Mouse (Mus musculus) embryonic facial prominence, embryonic 11.5 days (tissue): ENCODE data around the gene Mt4. TPM values are rescaled to one million over a fixed set of nuclear protein-coding genes. Genes with fewer than 3 reads are reported as not detected.

Experiments used
- ATAC-seq: fragments of 200-750 bp; cut with Nextera tagmentation; replicated peaks from 2 replicates; pipeline ENCODE4 v1.8.0; 2017; ENCODE audit warnings: low read depth; ENCODE audit not compliant: insufficient number of reproducible peaks, low FRiP score, low TSS enrichment
- DNase-seq: peaks from one replicate; pipeline ENCODE4 v3.0.0-alpha.2; 2015; ENCODE audit warnings: low spot score
- H3K27ac ChIP-seq: fragments of 300-500 bp; sonication (generic); replicated peaks from 2 replicates; pipeline ENCODE4 v1.5.1; 2014; ENCODE audit warnings: mild to moderate bottlenecking, low read depth, low read length, control low read depth
- H3K27me3 ChIP-seq: fragments of 300-500 bp; sonication (generic); 2 replicates; pipeline ENCODE4 v1.6.1; 2014; ENCODE audit warnings: mild to moderate bottlenecking, low read length, moderate library complexity, mixed read lengths; ENCODE audit not compliant: control insufficient read depth, insufficient read depth
- H3K36me3 ChIP-seq: fragments of 300-500 bp; sonication (generic); replicated peaks from 2 replicates; pipeline ENCODE4 v1.6.1; 2014; ENCODE audit warnings: low read depth, mild to moderate bottlenecking, low read length, moderate library complexity, mixed read lengths; ENCODE audit not compliant: control insufficient read depth, insufficient read depth
- H3K4me1 ChIP-seq: fragments of 300-500 bp; sonication (generic); 2 replicates; pipeline ENCODE4 v1.6.1; 2014; ENCODE audit warnings: low read length, mixed read lengths; ENCODE audit not compliant: control insufficient read depth, insufficient read depth
- H3K4me2 ChIP-seq: fragments of 300-500 bp; sonication (generic); 2 replicates; pipeline ENCODE4 v1.6.1; 2014; ENCODE audit warnings: low read depth, mild to moderate bottlenecking, control low read depth, low read length, moderate library complexity
- H3K4me3 ChIP-seq: fragments of 300-500 bp; sonication (generic); 2 replicates; pipeline ENCODE4 v1.5.1; 2014; ENCODE audit warnings: low read depth, low read length, control low read depth
- H3K9ac ChIP-seq: fragments of 300-500 bp; sonication (generic); replicated peaks from 2 replicates; pipeline ENCODE4 v1.6.1; 2014; ENCODE audit warnings: mild to moderate bottlenecking, control low read depth, low read length
- H3K9me3 ChIP-seq: fragments of 300-500 bp; sonication (generic); replicated peaks from 2 replicates; pipeline ENCODE4 v1.6.1; 2016; ENCODE audit warnings: mild to moderate bottlenecking, low read length, inconsistent platforms, mixed read lengths; ENCODE audit not compliant: control insufficient read depth
- WGBS: fragments of 180-500 bp; shearing (Covaris S2); extraction: QIAGEN DNeasy Blood & Tissue Kit; methylation state at CpG from one replicate; pipeline ENCODE4 v1.1.7; 2014; 5-methylcytosine and 5-hydroxymethylcytosine counted together
- polyA plus RNA-seq: library from polyadenylated mRNA; unstranded; fragments of >200 nt; fragmentation: Nextera tagmentation; extraction: Ambion mirVana; gene quantifications from 2 replicates; pipeline ENCODE4 v1.2.1, GENCODE M21; 2014

The Mt4 gene
- polyA plus RNA-seq, 1 experiment from 2014 or later, result not detected

- H3K9ac ChIP-seq, result no peak overlapping the region
- DNase-seq, result no peak
- no peak overlapping the region for H3K27ac ChIP-seq
- WGBS, result 81% methylated on average over 3 of the region's 3 CpGs
- no peak for ATAC-seq
- no peaks in the 10 kb centered on the region for H3K4me1 ChIP-seq
- no peaks in the 10 kb centered on the region for H3K36me3 ChIP-seq
- H3K9me3 ChIP-seq, result no peaks in the 10 kb centered on the region
- H3K27me3 ChIP-seq, result no peaks in the 10 kb centered on the region
- no peak overlapping the region for H3K4me3 ChIP-seq
- H3K4me2 ChIP-seq, result no peak overlapping the region
Measured at GRCm38 (mm10) chr8:94107871-94108270, 29.1 kb upstream of the Mt4 start.

GRCm38 (mm10) chr8:94109396-94109795 is 27.6 kb upstream of the Mt4 start:
- Histone ChIP-seq H3K27ac (no peak overlapping the region), H3K4me1 (no peaks in the 10 kb centered on the region), H3K4me2 (no peak overlapping the region), H3K9ac (no peak overlapping the region), H3K4me3 (no peak overlapping the region), H3K27me3 (no peaks in the 10 kb centered on the region), H3K36me3 (no peaks in the 10 kb centered on the region), H3K9me3 (no peaks in the 10 kb centered on the region)
- no peak for ATAC-seq
- 63% methylated on average over 6 of the region's 6 CpGs for WGBS
- no peak for DNase-seq

GRCm38 (mm10) chr8:94109835-94110234 is 27.2 kb upstream of the Mt4 start:
- ATAC-seq, result no peak
- no peak for DNase-seq
- no peak overlapping the region for H3K4me3 ChIP-seq
- no peaks in the 10 kb centered on the region for H3K4me1 ChIP-seq
- no peaks in the 10 kb centered on the region for H3K36me3 ChIP-seq
- no peaks in the 10 kb centered on the region for H3K27me3 ChIP-seq
- H3K27ac ChIP-seq, result no peak overlapping the region
- no peak overlapping the region for H3K9ac ChIP-seq
- H3K9me3 ChIP-seq, result no peaks in the 10 kb centered on the region
- WGBS, result 85% methylated on average over 5 of the region's 5 CpGs
- H3K4me2 ChIP-seq, result no peak overlapping the region

- ATAC-seq, result no peak
- no peaks in the 10 kb centered on the region for H3K4me1 ChIP-seq
- no peak overlapping the region for H3K4me2 ChIP-seq
- 70% methylated on average over 6 of the region's 6 CpGs for WGBS
- H3K9me3 ChIP-seq, result no peaks in the 10 kb centered on the region
- H3K4me3 ChIP-seq, result no peak overlapping the region
- no peak overlapping the region for H3K9ac ChIP-seq
- no peaks in the 10 kb centered on the region for H3K36me3 ChIP-seq
- H3K27me3 ChIP-seq, result no peaks in the 10 kb centered on the region
- no peak overlapping the region for H3K27ac ChIP-seq
- no peak for DNase-seq
Measured at GRCm38 (mm10) chr8:94110526-94111177, 26.3 kb upstream of the Mt4 start.

GRCm38 (mm10) chr8:94113435-94113834 is 23.6 kb upstream of the Mt4 start:
- no peaks in the 10 kb centered on the region for H3K9me3 ChIP-seq
- no peak for DNase-seq
- 52% methylated on average over 1 of the region's 1 CpGs for WGBS
- ATAC-seq, result no peak
- no peaks in the 10 kb centered on the region for H3K27me3 ChIP-seq
- no peak overlapping the region for H3K4me3 ChIP-seq
- no peak overlapping the region for H3K27ac ChIP-seq
- H3K9ac ChIP-seq, result no peak overlapping the region
- no peak overlapping the region for H3K4me2 ChIP-seq
- no peaks in the 10 kb centered on the region for H3K4me1 ChIP-seq
- no peaks in the 10 kb centered on the region for H3K36me3 ChIP-seq

- DNase-seq, result no peak
- no peaks in the 10 kb centered on the region for H3K27me3 ChIP-seq
Measured at GRCm38 (mm10) chr8:94113972-94114371, 23.0 kb upstream of the Mt4 start.

GRCm38 (mm10) chr8:94118776-94119430 is 18.1 kb upstream of the Mt4 start:
- ATAC-seq, result peak; percentile 78; the same call in 1 of the 2 replicates
- DNase-seq, result peak; percentile 76
- H3K4me2 ChIP-seq, result no peak overlapping the region
- no peaks in the 10 kb centered on the region for H3K36me3 ChIP-seq
- H3K27me3 ChIP-seq, result no peaks in the 10 kb centered on the region
- WGBS, result 4% methylated on average over 6 of the region's 6 CpGs
- peak overlapping the region; percentile 41; the same call in 1 of the 2 replicates for H3K9ac ChIP-seq
- H3K4me3 ChIP-seq, result no peak overlapping the region
- H3K4me1 ChIP-seq, result no peaks in the 10 kb centered on the region
- H3K27ac ChIP-seq, result no peak overlapping the region; the same call in 1 of the 2 replicates
- H3K9me3 ChIP-seq, result no peaks in the 10 kb centered on the region

More at GRCm38 (mm10) chr8:94113972-94114371, 23.0 kb upstream of the Mt4 start:
- no peaks in the 10 kb centered on the region for H3K9me3 ChIP-seq
- H3K27ac ChIP-seq, result no peak overlapping the region
- no peak overlapping the region for H3K4me2 ChIP-seq
- H3K9ac ChIP-seq, result no peak overlapping the region
- H3K36me3 ChIP-seq, result no peaks in the 10 kb centered on the region
- no peak overlapping the region for H3K4me3 ChIP-seq
- no peaks in the 10 kb centered on the region for H3K4me1 ChIP-seq
- WGBS, result 81% methylated on average over 2 of the region's 2 CpGs
- ATAC-seq, result no peak

- no peak overlapping the region for H3K4me3 ChIP-seq
- no peaks in the 10 kb centered on the region for H3K27me3 ChIP-seq
- DNase-seq (no peak), ATAC-seq (no peak)
- WGBS, result 80% methylated on average over 9 of the region's 9 CpGs
- no peaks in the 10 kb centered on the region for H3K36me3 ChIP-seq
- no peak overlapping the region for H3K27ac ChIP-seq
- H3K4me2 ChIP-seq, result no peak overlapping the region
- no peak overlapping the region for H3K9ac ChIP-seq
- no peaks in the 10 kb centered on the region for H3K4me1 ChIP-seq
- H3K9me3 ChIP-seq, result no peaks in the 10 kb centered on the region
Measured at GRCm38 (mm10) chr8:94121625-94122024, 15.4 kb upstream of the Mt4 start.
